Mouse (Mus musculus) hindbrain, embryonic 11.5 days (tissue): Measurements from ENCODE around the gene Dram1. TPM values are rescaled to one million over a fixed set of nuclear protein-coding genes. Genes with fewer than 3 reads are reported as not detected.

Experiments used
- ATAC-seq: fragments of 200-750 bp; cut with Nextera tagmentation; 2 replicates; pipeline ENCODE4 v1.8.0; 2017; ENCODE audit warnings: mild to moderate bottlenecking, moderate TSS enrichment, moderate library complexity; ENCODE audit not compliant: low FRiP score
- DNase-seq: peaks from one replicate; pipeline ENCODE4 v3.0.0-alpha.2; 2015; ENCODE audit warnings: low spot score
- H3K27ac ChIP-seq: fragments of 300-500 bp; sonication (generic); 2 replicates; pipeline ENCODE4 v1.5.1; 2014; ENCODE audit warnings: mild to moderate bottlenecking, low read depth, low read length
- H3K27me3 ChIP-seq: fragments of 300-500 bp; sonication (generic); 2 replicates; pipeline ENCODE4 v1.6.1; 2014; ENCODE audit warnings: mild to moderate bottlenecking, low read length, moderate library complexity, mixed read lengths; ENCODE audit not compliant: control insufficient read depth, insufficient read depth
- H3K36me3 ChIP-seq: fragments of 300-500 bp; sonication (generic); 2 replicates; pipeline ENCODE4 v1.6.1; 2014; ENCODE audit warnings: mild to moderate bottlenecking, low read length, moderate library complexity, mixed read lengths; ENCODE audit not compliant: control insufficient read depth, insufficient read depth
- H3K4me1 ChIP-seq: fragments of 300-500 bp; sonication (generic); replicated peaks from 2 replicates; pipeline ENCODE4 v1.6.1; 2014; ENCODE audit warnings: low read length, mixed read lengths; ENCODE audit not compliant: control insufficient read depth, insufficient read depth
- H3K4me2 ChIP-seq: fragments of 300-500 bp; sonication (generic); replicated peaks from 2 replicates; pipeline ENCODE4 v1.6.1; 2014; ENCODE audit warnings: mild to moderate bottlenecking, low read depth, low read length
- H3K4me3 ChIP-seq: fragments of 300-500 bp; sonication (generic); 2 replicates; pipeline ENCODE4 v1.5.1; 2014; ENCODE audit warnings: low read depth, low read length
- H3K9ac ChIP-seq: fragments of 300-500 bp; sonication (generic); 2 replicates; pipeline ENCODE4 v1.6.1; 2014; ENCODE audit warnings: low read depth, low read length
- H3K9me3 ChIP-seq: fragments of 300-500 bp; sonication (generic); 2 replicates; pipeline ENCODE4 v1.6.1; 2016; ENCODE audit warnings: low read length; ENCODE audit not compliant: control insufficient read depth
- WGBS: fragments of 180-500 bp; shearing (Covaris S2); extraction: QIAGEN DNeasy Blood & Tissue Kit; methylation state at CpG from one replicate; pipeline ENCODE4 v1.1.7; 2014; 5-methylcytosine and 5-hydroxymethylcytosine counted together
- polyA plus RNA-seq: library from polyadenylated mRNA; unstranded; fragments of >200 nt; fragmentation: Nextera tagmentation; extraction: Ambion mirVana; gene quantifications from 2 replicates; pipeline ENCODE4 v1.2.1, GENCODE M21; 2014

Gene Dram1
- polyA plus RNA-seq, 1 experiment from 2014 or later: 1.0 TPM

GRCm38 (mm10) chr10:88350687-88351086 is 28.2 kb downstream of the Dram1 start:
- H3K36me3 ChIP-seq: no peaks in the 10 kb centered on the region
- H3K4me3 ChIP-seq: no peak overlapping the region
- H3K4me2 ChIP-seq: no peak overlapping the region
- H3K27me3 ChIP-seq: no peaks in the 10 kb centered on the region
- ATAC-seq (no peak), DNase-seq (no peak)
- no peak overlapping the region for H3K9ac ChIP-seq
- H3K4me1 ChIP-seq: no peaks in the 10 kb centered on the region
- H3K9me3 ChIP-seq: no peaks in the 10 kb centered on the region
- 80% methylated on average over 2 of the region's 2 CpGs for WGBS
- H3K27ac ChIP-seq: no peak overlapping the region

DNA sequence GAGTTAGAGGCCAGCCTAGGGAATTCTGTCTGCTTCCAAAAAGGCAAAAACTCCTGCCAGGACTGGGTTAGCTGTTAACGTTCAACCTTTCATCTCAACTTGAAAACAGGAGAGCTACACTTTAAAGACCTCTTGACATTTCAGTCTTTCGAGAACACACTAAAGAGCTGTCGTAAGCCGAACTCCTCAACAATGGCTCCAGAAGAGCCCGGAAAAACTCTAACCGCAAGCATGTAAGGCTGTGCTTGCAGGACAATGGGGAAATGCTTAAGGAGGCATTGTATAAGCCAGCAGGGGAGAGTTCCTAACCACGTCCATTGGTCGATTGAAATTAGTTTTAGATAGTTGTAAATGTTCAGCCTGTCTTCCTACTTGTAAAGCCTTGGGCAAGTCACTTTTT is 29.1 kb downstream of the Dram1 start:
- WGBS: 15% methylated on average over 8 of the region's 8 CpGs
- no peaks in the 10 kb centered on the region for H3K4me1 ChIP-seq
- ATAC-seq (no peak), DNase-seq (no peak)
- H3K9ac ChIP-seq: no peak overlapping the region
- no peak overlapping the region for H3K4me3 ChIP-seq
- H3K4me2 ChIP-seq: no peak overlapping the region
- no peaks in the 10 kb centered on the region for H3K9me3 ChIP-seq
- no peaks in the 10 kb centered on the region for H3K27me3 ChIP-seq
- no peaks in the 10 kb centered on the region for H3K36me3 ChIP-seq
- no peak overlapping the region for H3K27ac ChIP-seq

- Histone ChIP-seq H3K9ac (no peak overlapping the region), H3K4me3 (no peak overlapping the region), H3K4me2 (no peak overlapping the region), H3K36me3 (no peaks in the 10 kb centered on the region), H3K4me1 (no peaks in the 10 kb centered on the region), H3K27ac (no peak overlapping the region), H3K27me3 (no peaks in the 10 kb centered on the region), H3K9me3 (no peaks in the 10 kb centered on the region)
- DNase-seq: no peak
- ATAC-seq: no peak
- 86% methylated on average over 12 of the region's 12 CpGs for WGBS
These were observed 32.2 kb downstream of the Dram1 start for GRCm38 (mm10) chr10:88346454-88347245.

GRCm38 (mm10) chr10:88345899-88346401 is 32.9 kb downstream of the Dram1 start:
- no peak overlapping the region for H3K9ac ChIP-seq
- ATAC-seq (no peak), DNase-seq (no peak)
- no peak overlapping the region for H3K4me2 ChIP-seq
- H3K27me3 ChIP-seq: no peaks in the 10 kb centered on the region
- no peaks in the 10 kb centered on the region for H3K36me3 ChIP-seq
- H3K4me1 ChIP-seq: no peaks in the 10 kb centered on the region
- 66% methylated on average over 11 of the region's 11 CpGs for WGBS
- H3K27ac ChIP-seq: no peak overlapping the region
- H3K4me3 ChIP-seq: no peak overlapping the region
- no peaks in the 10 kb centered on the region for H3K9me3 ChIP-seq

DNA sequence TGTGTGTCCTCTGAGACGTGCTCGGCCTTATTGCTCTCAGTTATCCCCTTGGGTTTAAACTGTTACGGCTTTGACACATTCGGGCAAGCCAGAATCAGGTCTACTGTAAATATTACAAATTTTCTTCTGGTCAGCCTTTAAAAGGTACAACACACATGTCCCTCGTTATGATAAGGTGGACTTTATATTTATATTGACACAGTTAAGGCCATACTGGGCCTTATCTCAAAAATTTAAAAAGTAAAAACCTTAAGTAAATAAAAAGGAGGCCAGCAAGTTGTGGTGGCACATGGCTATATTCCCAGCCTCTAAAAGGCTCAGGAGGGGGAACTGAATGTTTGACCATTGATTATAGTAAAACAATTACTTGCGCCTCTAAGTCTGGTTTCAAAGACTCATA is 37.5 kb downstream of the Dram1 start:
- Histone ChIP-seq H3K4me1 (no peaks in the 10 kb centered on the region), H3K9me3 (no peaks in the 10 kb centered on the region), H3K36me3 (no peaks in the 10 kb centered on the region), H3K4me2 (no peak overlapping the region), H3K27me3 (no peaks in the 10 kb centered on the region), H3K27ac (no peak overlapping the region), H3K9ac (no peak overlapping the region), H3K4me3 (no peak overlapping the region)
- ATAC-seq (no peak), DNase-seq (no peak)
- 87% methylated on average over 6 of the region's 6 CpGs for WGBS

GRCm38 (mm10) chr10:88340660-88341059 is 38.2 kb downstream of the Dram1 start:
- Histone ChIP-seq H3K4me2 (no peak overlapping the region), H3K9ac (no peak overlapping the region), H3K4me1 (no peaks in the 10 kb centered on the region), H3K36me3 (no peaks in the 10 kb centered on the region), H3K9me3 (no peaks in the 10 kb centered on the region), H3K27ac (no peak overlapping the region), H3K4me3 (no peak overlapping the region), H3K27me3 (no peaks in the 10 kb centered on the region)
- DNase-seq (no peak), ATAC-seq (no peak)
- 88% methylated on average over 9 of the region's 9 CpGs for WGBS

DNA sequence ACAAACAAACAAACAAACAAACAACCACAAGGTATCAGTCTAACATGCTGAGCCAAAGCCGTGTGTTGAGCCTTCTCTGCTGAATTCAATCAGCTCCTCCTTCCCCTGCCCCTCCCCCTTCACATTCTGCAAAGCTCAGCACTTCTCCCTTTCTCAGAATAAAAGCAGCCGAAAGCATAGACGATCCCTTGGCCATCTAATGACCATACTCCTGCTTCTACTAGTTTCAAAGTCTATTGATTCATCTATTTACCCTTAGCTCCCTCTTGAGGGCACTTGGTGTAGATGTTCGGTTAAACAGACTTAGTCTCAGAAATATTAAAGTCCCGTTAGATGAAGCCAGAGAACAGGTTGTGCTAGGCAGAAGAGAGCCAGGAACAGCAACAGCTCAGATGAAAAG is 48.2 kb downstream of the Dram1 start:
- Histone ChIP-seq H3K27ac (no peak overlapping the region), H3K9ac (no peak overlapping the region), H3K36me3 (no peaks in the 10 kb centered on the region), H3K4me2 (no peak overlapping the region), H3K27me3 (no peaks in the 10 kb centered on the region), H3K4me3 (no peak overlapping the region), H3K4me1 (no peaks in the 10 kb centered on the region), H3K9me3 (no peaks in the 10 kb centered on the region)
- DNase-seq (peak; percentile 24), ATAC-seq (no peak)
- WGBS: 42% methylated on average over 5 of the region's 5 CpGs

GRCm38 (mm10) chr10:88328056-88328450 is 50.8 kb downstream of the Dram1 start:
- Histone ChIP-seq H3K27ac (no peak overlapping the region), H3K4me1 (no peaks in the 10 kb centered on the region), H3K4me2 (no peak overlapping the region), H3K27me3 (no peaks in the 10 kb centered on the region), H3K9ac (no peak overlapping the region), H3K9me3 (no peaks in the 10 kb centered on the region), H3K4me3 (no peak overlapping the region), H3K36me3 (no peaks in the 10 kb centered on the region)
- DNase-seq (no peak), ATAC-seq (no peak)
- WGBS: 70% methylated on average over 4 of the region's 4 CpGs
